Mouse (Mus musculus) CH12.LX (cell line): ENCODE results near the gene Vwf.

Experiments
- CTCF ChIP-seq, 2 experiments: IDR thresholded peaks in 1 of 2; conservative IDR thresholded peaks in 1 of 2; 2 replicates each; pipeline ENCODE4 v1.5.1; 2011 to 2012; ENCODE audit warnings: low read depth in 2 of 2, low read length in 2 of 2, improper control_type of control experiment in 1 of 2, inconsistent platforms in 1 of 2, mild to moderate bottlenecking in 1 of 2, moderate library complexity in 1 of 2
- EP300 ChIP-seq: IDR thresholded peaks from 2 replicates; pipeline ENCODE4 v1.6.1; 2011; ENCODE audit warnings: low read length, improper control_type of control experiment
- HCFC1 ChIP-seq: IDR thresholded peaks from 2 replicates; pipeline ENCODE4 v1.6.1; 2012; ENCODE audit warnings: low read depth, mild to moderate bottlenecking, inconsistent platforms, low read length, improper control_type of control experiment
- MEF2A ChIP-seq: IDR thresholded peaks from 2 replicates; pipeline ENCODE4 v1.6.1; 2014; ENCODE audit warnings: low read depth, mild to moderate bottlenecking, inconsistent platforms, low read length, improper control_type of control experiment, borderline replicate concordance
- NELFE ChIP-seq: IDR thresholded peaks from 2 replicates; pipeline ENCODE4 v1.6.1; 2011; ENCODE audit warnings: low read depth, low read length, improper control_type of control experiment
- POLR2A ChIP-seq: IDR thresholded peaks from 2 replicates; pipeline ENCODE4 v1.6.1; 2011; ENCODE audit warnings: low read depth, mild to moderate bottlenecking, improper control_type of control experiment, low read length
- POLR2AphosphoS2 ChIP-seq: IDR thresholded peaks from 2 replicates; pipeline ENCODE4 v1.6.1; 2011; ENCODE audit warnings: low read depth, low read length, improper control_type of control experiment
- SMC3 ChIP-seq: IDR thresholded peaks from 2 replicates; pipeline ENCODE4 v1.6.1; 2011; ENCODE audit warnings: low read depth, low read length, improper control_type of control experiment
- ZNF384 ChIP-seq: IDR thresholded peaks from 2 replicates; pipeline ENCODE4 v1.6.1; 2012; ENCODE audit warnings: low read depth, low read length, improper control_type of control experiment, inconsistent platforms

DNA sequence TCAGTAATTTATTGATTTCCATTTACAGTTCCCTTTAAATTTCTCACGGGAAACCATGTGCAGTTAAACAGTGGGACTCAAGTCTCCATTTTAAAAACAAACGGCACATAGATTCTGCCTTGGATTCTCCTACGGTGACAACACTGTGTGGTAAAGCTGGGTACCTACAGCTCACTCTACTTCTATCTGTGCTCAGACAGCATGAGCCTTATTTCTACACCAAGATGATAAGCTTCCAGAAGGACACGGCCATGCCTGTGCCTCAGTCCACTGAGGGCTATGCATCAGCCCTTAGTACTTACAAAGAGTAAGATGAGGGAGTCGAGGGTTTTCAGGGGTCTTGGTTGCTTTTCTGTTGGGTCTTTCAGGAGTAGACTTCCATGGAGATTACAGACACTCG, 18.8 kb downstream of the Vwf start:
- TF ChIP-seq SMC3 (no peak), POLR2A (no peak), EP300 (no peak), CTCF (conservative IDR thresholded peaks at IDR 0.05 in 1 of 2, IDR thresholded peaks at IDR 0.05 in 1 of 2; ENCODE audit: low read depth in 2 of 2, low read length in 2 of 2) (no peak), NELFE (no peak), POLR2AphosphoS2 (no peak), ZNF384 (no peak), MEF2A (no peak), HCFC1 (no peak)
